Mouse (Mus musculus) cerebellum, adult 2 months (tissue): ENCODE results near the gene Xrcc3.

Experiments
- CTCF ChIP-seq: fragments of 200-500 bp; IDR thresholded peaks from 2 replicates; pipeline ENCODE4 v1.5.1; 2011; ENCODE audit warnings: low read depth, mild to moderate bottlenecking, control low read depth, low read length, moderate library complexity, borderline replicate concordance; ENCODE audit not compliant: insufficient read depth
- POLR2A ChIP-seq: fragments of 200-500 bp; IDR thresholded peaks from 2 replicates; pipeline ENCODE4 v1.6.1; 2011; ENCODE audit warnings: low read length, control low read depth, borderline replicate concordance; ENCODE audit not compliant: insufficient read depth

- TF ChIP-seq POLR2A, result no peak
- TF ChIP-seq CTCF, result no peak
Measured at GRCm38 (mm10) chr12:111808775-111809174, 4.9 kb downstream of the Xrcc3 start.
